Mouse (Mus musculus): ENCODE measurements around the gene Trim65. TPM values are rescaled to one million over a fixed set of nuclear protein-coding genes. Genes with fewer than 3 reads are reported as not detected.
"Not testable (repeated sequence)": the region's sequence is repeated elsewhere in the genome, so short reads cannot be mapped to it uniquely, and the experiment has no call there.

Gene Trim65
- polyA plus RNA-seq, 1 experiment from 2014 or later: 1.5 TPM

DNA sequence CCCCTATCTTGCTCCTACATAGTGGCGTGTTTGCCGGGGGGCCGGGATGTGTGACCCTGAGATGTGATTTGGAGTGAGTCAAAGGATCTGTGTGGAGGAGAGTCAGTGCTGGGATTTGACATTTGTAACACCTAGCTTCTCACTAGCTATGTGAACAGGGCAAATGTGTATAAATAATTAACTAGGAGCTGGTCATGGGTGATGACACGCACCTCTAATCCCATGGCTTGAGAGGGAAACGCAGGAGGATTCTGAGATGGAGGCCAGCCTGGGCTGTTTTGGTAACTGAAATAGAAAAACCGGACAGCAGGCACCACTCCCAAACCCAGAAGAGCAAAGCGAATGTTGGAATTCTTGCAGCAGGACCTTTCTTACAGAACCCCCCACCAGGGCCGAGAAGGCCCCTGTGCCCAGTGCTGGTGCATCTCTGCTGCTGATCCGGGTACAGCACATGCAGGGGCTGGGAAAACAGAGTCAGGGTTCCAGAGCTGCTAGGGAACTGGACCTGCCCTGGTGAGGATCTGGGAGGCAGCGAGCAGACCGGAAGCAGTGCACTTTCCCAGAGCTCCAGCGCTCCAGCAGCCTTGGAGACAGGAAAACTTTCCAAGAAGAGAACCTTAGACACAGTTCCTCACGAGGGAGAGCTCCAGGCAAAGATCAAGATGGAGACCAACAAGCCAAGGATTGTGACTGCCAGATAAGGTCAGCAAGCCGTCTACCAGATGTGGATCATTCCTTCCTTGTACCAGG is 32.0 kb downstream of the Trim65 start:
- Histone ChIP-seq H3K9me3 (replicated peaks; ENCODE audit: control insufficient read depth, low read length) (no peaks in the 10 kb centered on the region; the same call in 1 of the 2 replicates), H3K4me3 (ENCODE audit: low read depth, low read length) (no peak overlapping the region), H3K9ac (ENCODE audit: low read depth, low read length) (no peak overlapping the region), H3K27ac (ENCODE audit: low read length) (peak overlapping the region; percentile 28), H3K4me2 (ENCODE audit: low read depth, low read length) (peak overlapping the region; percentile 21; the same call in 1 of the 2 replicates), H3K4me1 (ENCODE audit: control insufficient read depth, low read depth, low read length) (peaks cover 42% of the 10 kb centered on the region), H3K36me3 (ENCODE audit: control insufficient read depth, insufficient read depth) (no peaks in the 10 kb centered on the region), H3K27me3 (ENCODE audit: control insufficient read depth, insufficient read depth, low read depth, low read length) (no peaks in the 10 kb centered on the region)
- WGBS (ENCODE audit: insufficient replicate concordance): 60% methylated on average over 14 of the region's 14 CpGs
- peak; percentile 58; the same call in 1 of the 2 replicates for ATAC-seq (ENCODE audit: low read depth)

DNA sequence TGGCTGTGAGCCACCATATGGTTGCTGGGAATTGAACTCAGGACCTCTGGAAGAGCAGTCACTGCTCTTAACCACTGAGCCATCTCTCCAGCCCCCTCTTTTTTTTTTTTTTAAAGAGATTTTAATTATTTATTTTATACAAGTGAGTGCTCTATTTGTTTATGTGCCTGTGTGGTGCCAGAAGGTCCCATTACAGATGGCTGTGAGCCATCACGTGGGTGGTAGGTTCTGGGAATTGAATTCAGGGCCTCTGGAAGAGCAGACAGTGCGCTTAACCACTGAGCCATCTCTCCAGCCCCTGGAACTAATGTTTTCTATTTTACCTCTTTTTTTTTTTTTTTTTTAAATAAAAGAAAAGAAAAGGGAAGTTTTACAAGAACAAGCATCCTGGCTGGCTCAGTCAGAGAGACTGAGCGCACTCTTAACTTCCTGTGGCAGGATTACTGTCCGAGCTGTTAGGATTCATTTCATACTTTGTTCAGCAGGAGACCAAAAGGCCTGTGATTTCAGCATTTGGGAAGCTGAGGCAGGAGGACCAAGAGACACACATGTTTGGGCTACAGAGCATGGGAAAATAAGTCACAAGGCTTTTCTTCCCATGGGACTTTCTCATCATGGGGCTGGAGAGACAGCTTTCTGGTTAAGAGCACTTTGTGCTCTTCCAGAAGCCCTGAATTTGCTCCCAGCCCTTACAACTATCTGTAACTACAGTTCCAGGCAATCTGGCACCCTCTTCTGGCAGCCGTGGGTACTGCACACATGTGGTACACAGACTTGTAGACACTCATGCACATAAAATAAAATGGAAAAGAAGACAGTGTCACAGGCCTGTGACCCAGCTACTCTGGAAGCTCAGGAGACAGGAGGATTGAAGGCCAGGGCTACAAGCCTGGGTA is 34.5 kb downstream of the Trim65 start:
- H3K4me2 ChIP-seq (ENCODE audit: low read depth, low read length): no peak overlapping the region
- no peak overlapping the region for H3K9ac ChIP-seq (ENCODE audit: low read depth, low read length)
- no peak overlapping the region for H3K4me3 ChIP-seq (ENCODE audit: low read depth, low read length)
- WGBS (ENCODE audit: insufficient replicate concordance): 68% methylated on average over 5 of the region's 5 CpGs
- no peak for ATAC-seq (ENCODE audit: low read depth)
- H3K27ac ChIP-seq (ENCODE audit: low read length): no peak overlapping the region
- H3K36me3 ChIP-seq (ENCODE audit: control insufficient read depth, insufficient read depth): no peaks in the 10 kb centered on the region
- no peaks in the 10 kb centered on the region for H3K27me3 ChIP-seq (ENCODE audit: control insufficient read depth, insufficient read depth, low read depth, low read length)
- no peaks in the 10 kb centered on the region; the same call in 1 of the 2 replicates for H3K9me3 ChIP-seq (replicated peaks; ENCODE audit: control insufficient read depth, low read length)
- peaks cover 31% of the 10 kb centered on the region for H3K4me1 ChIP-seq (ENCODE audit: control insufficient read depth, low read depth, low read length)

DNA sequence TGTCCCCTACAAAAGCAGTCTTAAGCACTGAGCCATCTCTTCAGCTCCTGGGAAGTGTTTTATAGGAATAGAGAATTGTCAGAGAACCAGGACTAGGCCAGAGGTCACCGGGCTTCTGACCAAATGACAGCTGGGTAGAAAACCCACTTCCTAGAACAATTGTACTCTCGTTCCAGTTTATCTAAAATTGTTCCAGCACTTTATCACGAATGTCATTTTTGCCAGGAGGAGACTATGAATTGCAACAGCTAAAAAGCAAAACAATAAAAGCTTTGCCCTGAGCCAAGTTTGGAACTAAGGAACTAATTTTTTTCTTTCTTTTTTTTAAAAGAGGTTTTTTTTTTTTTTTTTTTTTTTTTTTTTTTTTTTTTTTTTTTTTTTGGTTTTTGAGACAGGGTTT is 35.4 kb downstream of the Trim65 start:
- no peak overlapping the region for H3K4me3 ChIP-seq (ENCODE audit: low read depth, low read length)
- WGBS (ENCODE audit: insufficient replicate concordance): 14% methylated on average over 3 of the region's 3 CpGs
- H3K4me2 ChIP-seq (ENCODE audit: low read depth, low read length): no peak overlapping the region
- ATAC-seq (ENCODE audit: low read depth): no peak
- no peaks in the 10 kb centered on the region for H3K27me3 ChIP-seq (ENCODE audit: control insufficient read depth, insufficient read depth, low read depth, low read length)
- H3K9me3 ChIP-seq (replicated peaks; ENCODE audit: control insufficient read depth, low read length): no peaks in the 10 kb centered on the region; the same call in 1 of the 2 replicates
- H3K4me1 ChIP-seq (ENCODE audit: control insufficient read depth, low read depth, low read length): peaks cover 25% of the 10 kb centered on the region
- H3K36me3 ChIP-seq (ENCODE audit: control insufficient read depth, insufficient read depth): no peaks in the 10 kb centered on the region
- H3K27ac ChIP-seq (ENCODE audit: low read length): no peak overlapping the region
- no peak overlapping the region for H3K9ac ChIP-seq (ENCODE audit: low read depth, low read length)

DNA sequence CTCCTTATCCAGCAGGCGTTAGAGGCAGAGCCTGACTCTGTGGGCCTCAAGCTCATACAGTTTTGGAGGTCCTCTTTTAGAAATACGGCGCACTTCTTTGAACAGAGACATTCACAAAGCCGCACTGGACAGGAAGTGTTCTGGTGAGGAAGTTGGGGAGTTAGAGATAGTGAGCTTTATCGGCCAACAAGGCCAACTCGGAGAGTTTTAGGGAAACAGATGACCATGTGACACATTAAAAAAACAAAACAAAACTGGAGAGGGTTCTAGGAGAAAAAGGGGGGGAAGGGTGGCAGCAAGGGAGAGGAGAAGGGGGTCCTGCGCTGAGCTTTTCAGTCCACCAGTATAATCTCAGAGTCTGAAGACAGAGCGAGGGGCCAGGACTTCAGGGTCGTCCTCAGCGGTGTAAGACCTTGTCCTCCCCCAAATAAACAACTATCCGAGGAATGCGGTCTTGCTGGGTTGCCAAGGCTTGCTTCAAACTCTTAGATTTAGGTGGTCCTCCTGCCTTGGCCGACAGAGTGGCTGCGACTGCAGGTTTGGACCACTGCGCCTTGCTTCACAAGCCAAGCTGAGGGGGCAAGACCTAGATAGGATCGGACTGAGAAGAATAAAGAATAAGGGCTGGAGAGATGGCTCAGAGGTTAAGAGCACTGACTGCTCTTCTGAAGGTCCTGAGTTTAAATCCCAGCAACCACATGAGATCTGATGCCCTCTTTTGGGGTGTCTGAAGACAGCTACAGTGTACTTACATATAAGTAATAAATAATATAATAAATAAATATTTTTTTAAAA is 37.0 kb downstream of the Trim65 start:
- Histone ChIP-seq H3K9me3 (replicated peaks; ENCODE audit: control insufficient read depth, low read length) (no peaks in the 10 kb centered on the region; the same call in 1 of the 2 replicates), H3K27ac (ENCODE audit: low read length) (peak overlapping the region; percentile 16; the same call in 1 of the 2 replicates), H3K4me2 (ENCODE audit: low read depth, low read length) (peak overlapping the region; percentile 10; the same call in 1 of the 2 replicates), H3K9ac (ENCODE audit: low read depth, low read length) (0 out of 2 replicates have a peak overlapping the region, but pooled peaks have one; percentile 3), H3K4me1 (ENCODE audit: control insufficient read depth, low read depth, low read length) (peaks cover 9% of the 10 kb centered on the region), H3K4me3 (ENCODE audit: low read depth, low read length) (no peak overlapping the region), H3K36me3 (ENCODE audit: control insufficient read depth, insufficient read depth) (no peaks in the 10 kb centered on the region), H3K27me3 (ENCODE audit: control insufficient read depth, insufficient read depth, low read depth, low read length) (no peaks in the 10 kb centered on the region)
- ATAC-seq (ENCODE audit: low read depth): 0 out of 2 replicates have a peak, but pooled peaks have one; percentile 37
- 11% methylated on average over 16 of the region's 16 CpGs for WGBS (ENCODE audit: insufficient replicate concordance)

DNA sequence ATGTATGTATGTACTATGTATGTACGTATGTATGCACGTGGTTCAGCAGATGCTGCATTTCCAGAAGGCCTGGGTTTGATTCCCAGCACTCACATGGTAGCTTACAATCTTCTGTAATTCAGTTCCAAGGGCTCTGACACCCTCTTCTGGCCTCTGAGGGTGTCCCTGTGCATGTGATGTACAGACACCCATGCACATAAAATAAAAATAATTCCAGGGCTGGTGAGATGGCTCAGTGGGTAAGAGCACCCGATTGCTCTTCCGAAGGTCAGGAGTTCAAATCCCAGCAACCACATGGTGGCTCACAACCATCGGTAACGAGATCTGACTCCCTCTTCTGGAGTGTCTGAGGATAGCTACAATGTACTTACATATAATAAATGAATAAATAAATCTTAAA is 38.0 kb downstream of the Trim65 start:
- not testable (repeated sequence) for ATAC-seq (ENCODE audit: low read depth); H3K27ac ChIP-seq (ENCODE audit: low read length)
- 75% methylated on average over 6 of the region's 6 CpGs for WGBS (ENCODE audit: insufficient replicate concordance)

DNA sequence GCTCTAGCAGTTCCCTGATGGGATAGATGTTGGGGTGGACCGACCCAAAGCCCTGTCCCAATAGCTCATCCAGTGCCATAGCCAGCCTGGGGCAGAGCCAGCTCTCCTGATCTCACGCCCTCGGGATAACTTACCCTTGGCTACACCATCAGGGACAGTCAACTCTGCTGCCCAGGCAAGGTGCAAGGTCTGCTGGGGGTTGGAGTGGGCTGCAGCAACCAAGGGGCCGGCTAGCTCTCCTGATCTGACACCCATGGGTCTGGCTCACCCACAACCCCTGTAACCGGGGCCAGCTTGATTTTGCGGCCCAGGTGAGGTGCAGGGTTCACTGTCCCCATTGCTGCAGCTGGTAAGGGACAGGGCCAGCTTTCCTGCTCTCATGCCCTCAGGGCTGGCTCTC is 39.3 kb downstream of the Trim65 start:
- H3K4me2 ChIP-seq (ENCODE audit: low read depth, low read length): no peak overlapping the region
- no peaks in the 10 kb centered on the region; the same call in 1 of the 2 replicates for H3K9me3 ChIP-seq (replicated peaks; ENCODE audit: control insufficient read depth, low read length)
- peaks cover 23% of the 10 kb centered on the region for H3K4me1 ChIP-seq (ENCODE audit: control insufficient read depth, low read depth, low read length)
- H3K36me3 ChIP-seq (ENCODE audit: control insufficient read depth, insufficient read depth): no peaks in the 10 kb centered on the region
- H3K4me3 ChIP-seq (ENCODE audit: low read depth, low read length): no peak overlapping the region
- no peaks in the 10 kb centered on the region for H3K27me3 ChIP-seq (ENCODE audit: control insufficient read depth, insufficient read depth, low read depth, low read length)
- no peak overlapping the region for H3K9ac ChIP-seq (ENCODE audit: low read depth, low read length)
- no peak overlapping the region for H3K27ac ChIP-seq (ENCODE audit: low read length)
- ATAC-seq (ENCODE audit: low read depth): no peak
- WGBS (ENCODE audit: insufficient replicate concordance): 68% methylated on average over 6 of the region's 6 CpGs

More for the DNA sequence above, 38.0 kb downstream of the Trim65 start:
- H3K9ac ChIP-seq (ENCODE audit: low read depth, low read length); H3K4me3 ChIP-seq (ENCODE audit: low read depth, low read length); H3K9me3 ChIP-seq (replicated peaks; ENCODE audit: control insufficient read depth, low read length); H3K27me3 ChIP-seq (ENCODE audit: control insufficient read depth, insufficient read depth, low read depth, low read length); H3K4me2 ChIP-seq (ENCODE audit: low read depth, low read length); H3K36me3 ChIP-seq (ENCODE audit: control insufficient read depth, insufficient read depth): not testable (repeated sequence)
- peaks cover 18% of the 10 kb centered on the region for H3K4me1 ChIP-seq (ENCODE audit: control insufficient read depth, low read depth, low read length)

DNA sequence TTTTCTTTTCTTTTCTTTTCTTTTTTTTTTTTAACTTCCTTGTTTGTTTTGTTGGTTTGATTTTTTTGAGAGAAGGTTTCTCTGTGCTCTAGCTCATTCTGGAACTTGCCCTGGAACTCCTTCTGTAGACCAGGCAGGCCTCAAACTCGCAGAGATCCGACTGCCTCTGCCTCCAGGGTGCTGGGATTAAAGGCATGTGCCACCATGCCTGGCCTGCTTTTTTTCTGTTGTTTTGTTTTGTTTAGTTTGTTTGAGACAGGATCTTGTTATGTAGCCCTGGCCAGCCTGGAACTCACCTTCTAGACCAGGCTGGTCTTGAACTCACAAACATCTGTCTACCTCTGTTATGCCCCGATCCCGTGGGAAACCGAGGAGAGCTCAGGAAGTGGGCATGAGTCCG is 41.4 kb downstream of the Trim65 start:
- Histone ChIP-seq H3K27ac (ENCODE audit: low read length) (no peak overlapping the region), H3K4me3 (ENCODE audit: low read depth, low read length) (no peak overlapping the region), H3K36me3 (ENCODE audit: control insufficient read depth, insufficient read depth) (no peaks in the 10 kb centered on the region)

DNA sequence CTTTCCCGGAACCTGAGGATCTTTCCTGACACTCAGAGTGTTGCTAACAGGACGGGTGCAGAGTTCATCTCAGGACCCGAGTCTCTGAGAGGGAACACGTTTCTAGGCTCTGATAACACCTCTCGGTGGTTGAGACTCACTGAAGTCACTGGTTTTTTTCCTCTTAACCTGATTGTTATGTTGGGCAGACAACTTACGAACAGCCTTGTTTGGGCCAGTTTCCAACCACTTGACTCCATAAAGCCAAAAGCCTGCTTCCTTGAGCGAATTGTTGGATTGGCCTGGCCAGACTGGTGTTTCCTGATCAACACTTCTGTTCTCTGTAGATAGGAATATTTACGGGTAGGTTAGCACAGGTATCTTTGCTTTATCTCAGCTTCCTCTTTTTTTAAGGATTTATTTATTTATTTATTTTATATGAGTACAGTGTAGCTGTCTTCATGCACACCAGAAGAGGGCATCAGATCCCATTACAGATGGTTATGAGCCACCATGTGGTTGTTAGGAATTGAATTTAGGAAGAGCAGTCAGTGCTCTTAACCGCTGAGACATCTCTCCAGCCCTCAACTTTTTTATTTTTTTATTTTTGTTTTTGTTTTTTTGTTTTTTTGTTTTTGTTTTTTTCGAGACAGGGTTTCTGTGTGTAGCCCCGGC is 42.1 kb downstream of the Trim65 start:
- no peak overlapping the region for H3K4me3 ChIP-seq (ENCODE audit: low read depth, low read length)
- H3K9ac ChIP-seq (ENCODE audit: low read depth, low read length): no peak overlapping the region
- 30% methylated on average over 11 of the region's 11 CpGs for WGBS (ENCODE audit: insufficient replicate concordance)
- H3K36me3 ChIP-seq (ENCODE audit: control insufficient read depth, insufficient read depth): no peaks in the 10 kb centered on the region
- no peaks in the 10 kb centered on the region for H3K27me3 ChIP-seq (ENCODE audit: control insufficient read depth, insufficient read depth, low read depth, low read length)
- H3K4me1 ChIP-seq (ENCODE audit: control insufficient read depth, low read depth, low read length): peaks cover 43% of the 10 kb centered on the region
- no peaks in the 10 kb centered on the region for H3K9me3 ChIP-seq (replicated peaks; ENCODE audit: control insufficient read depth, low read length)
- no peak for ATAC-seq (ENCODE audit: low read depth)
- H3K4me2 ChIP-seq (ENCODE audit: low read depth, low read length): no peak overlapping the region
- peak overlapping the region; percentile 65 for H3K27ac ChIP-seq (ENCODE audit: low read length)

More for the DNA sequence above, 41.4 kb downstream of the Trim65 start:
- ATAC-seq (ENCODE audit: low read depth): no peak
- Histone ChIP-seq H3K27me3 (ENCODE audit: control insufficient read depth, insufficient read depth, low read depth, low read length) (no peaks in the 10 kb centered on the region), H3K4me2 (ENCODE audit: low read depth, low read length) (no peak overlapping the region), H3K9ac (ENCODE audit: low read depth, low read length) (no peak overlapping the region), H3K9me3 (replicated peaks; ENCODE audit: control insufficient read depth, low read length) (no peaks in the 10 kb centered on the region), H3K4me1 (ENCODE audit: control insufficient read depth, low read depth, low read length) (peaks cover 39% of the 10 kb centered on the region)
- WGBS (ENCODE audit: insufficient replicate concordance): 78% methylated on average over 6 of the region's 6 CpGs

Measured in liver, embryonic 16.5 days (tissue).